Mouse (Mus musculus): ENCODE measurements around the gene Gprin3. TPM values are rescaled to one million over a fixed set of nuclear protein-coding genes. Genes with fewer than 3 reads are reported as not detected.

The Gprin3 gene
- polyA plus RNA-seq, 1 experiment from 2014 or later = 1.5 TPM

DNA sequence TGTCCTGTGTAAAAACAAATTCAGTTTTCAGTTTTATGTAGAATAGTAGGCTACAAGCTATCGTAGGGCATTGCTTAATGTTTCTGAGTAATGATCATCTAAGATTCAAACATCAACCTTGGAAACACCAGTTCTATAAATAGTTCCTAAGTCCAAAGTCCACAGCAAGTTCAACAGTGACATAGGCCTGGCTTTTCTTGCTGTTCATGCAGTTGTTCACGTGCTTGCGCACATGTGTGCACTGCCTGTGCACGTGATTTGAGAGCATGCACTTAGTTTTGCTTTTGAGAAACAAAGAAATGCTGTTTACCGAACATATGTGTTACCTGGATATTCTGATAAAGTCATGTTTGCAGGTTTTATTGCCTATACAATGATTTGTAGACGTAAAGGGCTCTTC is 11.3 kb downstream of the Gprin3 start:
- Histone ChIP-seq H3K9me3 (ENCODE audit: low read length) (no peaks in the 10 kb centered on the region), H3K4me3 (ENCODE audit: low read depth, low read length) (no peak overlapping the region), H3K9ac (replicated peaks) (no peak overlapping the region), H3K4me1 (ENCODE audit: insufficient read depth) (peaks cover 8% of the 10 kb centered on the region; the same call in 1 of the 2 replicates), H3K4me2 (ENCODE audit: low read depth, low read length) (no peak overlapping the region), H3K36me3 (replicated peaks; ENCODE audit: insufficient read depth, low read length) (no peaks in the 10 kb centered on the region), H3K27me3 (ENCODE audit: insufficient read depth, low read length) (no peaks in the 10 kb centered on the region), H3K27ac (ENCODE audit: low read depth) (peak overlapping the region; percentile 76)
- peak; percentile 98 for ATAC-seq
- TF ChIP-seq CTCF (IDR thresholded peaks at IDR 0.05; ENCODE audit: low read depth) = no peak
- no peak; the same call in 1 of the 2 replicates for TF ChIP-seq EP300 (IDR thresholded peaks at IDR 0.05; ENCODE audit: low read depth)
- WGBS (ENCODE audit: insufficient replicate concordance) = 59% methylated on average over 6 of the region's 6 CpGs
- DNase-seq = peak; percentile 60

- 33% methylated on average over 13 of the region's 13 CpGs for WGBS (ENCODE audit: insufficient replicate concordance)
- H3K27me3 ChIP-seq (ENCODE audit: insufficient read depth, low read length) = no peaks in the 10 kb centered on the region
- H3K4me1 ChIP-seq (ENCODE audit: insufficient read depth) = peaks cover 8% of the 10 kb centered on the region; the same call in 1 of the 2 replicates
- no peak overlapping the region for H3K27ac ChIP-seq (ENCODE audit: low read depth)
- no peaks in the 10 kb centered on the region for H3K9me3 ChIP-seq (ENCODE audit: low read length)
- H3K36me3 ChIP-seq (replicated peaks; ENCODE audit: insufficient read depth, low read length) = no peaks in the 10 kb centered on the region
- ATAC-seq = no peak
- H3K4me3 ChIP-seq (ENCODE audit: low read depth, low read length) = no peak overlapping the region
- TF ChIP-seq CTCF (IDR thresholded peaks at IDR 0.05; ENCODE audit: low read depth) (no peak), EP300 (IDR thresholded peaks at IDR 0.05; ENCODE audit: low read depth) (no peak)
- H3K9ac ChIP-seq (replicated peaks) = no peak overlapping the region
- H3K4me2 ChIP-seq (ENCODE audit: low read depth, low read length) = no peak overlapping the region
- no peak for DNase-seq
Measured at GRCm38 (mm10) chr6:59412417-59413346, 13.4 kb downstream of the Gprin3 start.

DNA sequence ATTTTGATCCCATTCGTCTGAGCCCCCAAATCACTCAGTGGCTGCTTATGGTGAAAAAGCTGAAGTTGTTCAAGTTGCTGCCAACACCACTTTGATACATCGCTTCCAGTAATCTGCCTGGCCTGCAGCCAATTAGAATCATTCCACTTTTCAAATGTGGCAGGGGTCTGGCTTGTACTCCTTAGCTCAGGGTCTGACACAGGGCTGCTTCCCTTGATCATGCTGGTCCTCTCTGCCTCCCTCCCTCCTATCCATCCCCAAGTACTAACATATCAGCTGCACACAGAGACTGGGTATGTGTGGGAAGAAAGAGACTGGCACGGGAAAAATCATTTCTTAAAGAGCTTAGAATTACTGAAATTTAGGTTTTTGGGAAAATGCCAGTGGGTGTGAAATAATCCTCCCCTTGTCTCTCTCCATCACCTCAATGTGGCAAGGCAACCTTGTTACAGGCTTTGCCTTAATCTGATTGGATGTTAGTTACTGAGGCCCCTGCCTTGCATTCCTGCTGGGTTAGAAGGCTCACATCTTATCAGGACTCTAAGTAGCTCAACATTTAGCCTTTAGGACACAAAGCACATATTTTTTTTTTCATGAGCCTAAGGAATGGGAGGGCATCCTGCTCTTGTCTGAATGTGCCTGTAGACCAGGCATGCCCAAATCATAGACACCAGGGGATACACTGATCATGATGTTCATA is 16.9 kb downstream of the Gprin3 start:
- no peak overlapping the region for H3K4me2 ChIP-seq (ENCODE audit: low read depth, low read length)
- TF ChIP-seq EP300 (IDR thresholded peaks at IDR 0.05; ENCODE audit: low read depth) (no peak), CTCF (IDR thresholded peaks at IDR 0.05; ENCODE audit: low read depth) (no peak)
- no peak overlapping the region for H3K4me3 ChIP-seq (ENCODE audit: low read depth, low read length)
- H3K4me1 ChIP-seq (ENCODE audit: insufficient read depth) = peaks cover 2% of the 10 kb centered on the region; the same call in 1 of the 2 replicates
- H3K27ac ChIP-seq (ENCODE audit: low read depth) = no peak overlapping the region
- DNase-seq (no peak), ATAC-seq (no peak)
- no peaks in the 10 kb centered on the region for H3K27me3 ChIP-seq (ENCODE audit: insufficient read depth, low read length)
- no peaks in the 10 kb centered on the region for H3K36me3 ChIP-seq (replicated peaks; ENCODE audit: insufficient read depth, low read length)
- no peak overlapping the region for H3K9ac ChIP-seq (replicated peaks)
- H3K9me3 ChIP-seq (ENCODE audit: low read length) = no peaks in the 10 kb centered on the region
- WGBS (ENCODE audit: insufficient replicate concordance) = 68% methylated on average over 3 of the region's 3 CpGs

- WGBS (ENCODE audit: insufficient replicate concordance) = 75% methylated on average over 4 of the region's 4 CpGs
- Histone ChIP-seq H3K27me3 (ENCODE audit: insufficient read depth, low read length) (no peaks in the 10 kb centered on the region), H3K9ac (replicated peaks) (no peak overlapping the region), H3K4me2 (ENCODE audit: low read depth, low read length) (no peak overlapping the region), H3K36me3 (replicated peaks; ENCODE audit: insufficient read depth, low read length) (no peaks in the 10 kb centered on the region), H3K4me3 (ENCODE audit: low read depth, low read length) (no peak overlapping the region), H3K4me1 (ENCODE audit: insufficient read depth) (no peaks in the 10 kb centered on the region), H3K27ac (ENCODE audit: low read depth) (no peak overlapping the region), H3K9me3 (ENCODE audit: low read length) (no peaks in the 10 kb centered on the region)
- ATAC-seq = no peak
- no peak for DNase-seq
- TF ChIP-seq CTCF (IDR thresholded peaks at IDR 0.05; ENCODE audit: low read depth) (no peak), EP300 (IDR thresholded peaks at IDR 0.05; ENCODE audit: low read depth) (no peak)
Measured at GRCm38 (mm10) chr6:59407482-59407997, 18.6 kb downstream of the Gprin3 start.

- no peaks in the 10 kb centered on the region for H3K27me3 ChIP-seq (ENCODE audit: insufficient read depth, low read length)
- no peak for TF ChIP-seq EP300 (IDR thresholded peaks at IDR 0.05; ENCODE audit: low read depth)
- TF ChIP-seq CTCF (IDR thresholded peaks at IDR 0.05; ENCODE audit: low read depth) = no peak
- no peaks in the 10 kb centered on the region for H3K4me1 ChIP-seq (ENCODE audit: insufficient read depth)
- WGBS (ENCODE audit: insufficient replicate concordance) = 75% methylated on average over 3 of the region's 3 CpGs
- no peak overlapping the region for H3K27ac ChIP-seq (ENCODE audit: low read depth)
- DNase-seq = no peak
- ATAC-seq = no peak
- H3K9me3 ChIP-seq (ENCODE audit: low read length) = no peaks in the 10 kb centered on the region
- H3K9ac ChIP-seq (replicated peaks) = no peak overlapping the region
- no peak overlapping the region for H3K4me2 ChIP-seq (ENCODE audit: low read depth, low read length)
- H3K36me3 ChIP-seq (replicated peaks; ENCODE audit: insufficient read depth, low read length) = no peaks in the 10 kb centered on the region
- no peak overlapping the region for H3K4me3 ChIP-seq (ENCODE audit: low read depth, low read length)
Measured at GRCm38 (mm10) chr6:59390208-59390607, 35.9 kb downstream of the Gprin3 start.

GRCm38 (mm10) chr6:59365300-59365699 is 60.8 kb downstream of the Gprin3 start:
- Histone ChIP-seq H3K4me1 (ENCODE audit: insufficient read depth) (no peaks in the 10 kb centered on the region), H3K4me2 (ENCODE audit: low read depth, low read length) (no peak overlapping the region), H3K27me3 (ENCODE audit: insufficient read depth, low read length) (no peaks in the 10 kb centered on the region), H3K27ac (ENCODE audit: low read depth) (no peak overlapping the region), H3K9ac (replicated peaks) (no peak overlapping the region), H3K9me3 (ENCODE audit: low read length) (no peaks in the 10 kb centered on the region), H3K4me3 (ENCODE audit: low read depth, low read length) (no peak overlapping the region), H3K36me3 (replicated peaks; ENCODE audit: insufficient read depth, low read length) (no peaks in the 10 kb centered on the region)
- no peak for ATAC-seq
- DNase-seq = no peak
- TF ChIP-seq CTCF (IDR thresholded peaks at IDR 0.05; ENCODE audit: low read depth) (no peak), EP300 (IDR thresholded peaks at IDR 0.05; ENCODE audit: low read depth) (no peak)
